Mouse (Mus musculus): ENCODE results near the gene Slc34a1. TPM values are rescaled to one million over a fixed set of nuclear protein-coding genes. Genes with fewer than 3 reads are reported as not detected.

Gene Slc34a1
- polyA plus RNA-seq (2012; rRNA removed), result 0.08 and 0.53 TPM in 2 replicates

GRCm38 (mm10) chr13:55398088-55398487 lies at the start of gene Slc34a1:
Gene Slc34a1, plus strand, starts transcription at chr13:55398187.

DNA sequence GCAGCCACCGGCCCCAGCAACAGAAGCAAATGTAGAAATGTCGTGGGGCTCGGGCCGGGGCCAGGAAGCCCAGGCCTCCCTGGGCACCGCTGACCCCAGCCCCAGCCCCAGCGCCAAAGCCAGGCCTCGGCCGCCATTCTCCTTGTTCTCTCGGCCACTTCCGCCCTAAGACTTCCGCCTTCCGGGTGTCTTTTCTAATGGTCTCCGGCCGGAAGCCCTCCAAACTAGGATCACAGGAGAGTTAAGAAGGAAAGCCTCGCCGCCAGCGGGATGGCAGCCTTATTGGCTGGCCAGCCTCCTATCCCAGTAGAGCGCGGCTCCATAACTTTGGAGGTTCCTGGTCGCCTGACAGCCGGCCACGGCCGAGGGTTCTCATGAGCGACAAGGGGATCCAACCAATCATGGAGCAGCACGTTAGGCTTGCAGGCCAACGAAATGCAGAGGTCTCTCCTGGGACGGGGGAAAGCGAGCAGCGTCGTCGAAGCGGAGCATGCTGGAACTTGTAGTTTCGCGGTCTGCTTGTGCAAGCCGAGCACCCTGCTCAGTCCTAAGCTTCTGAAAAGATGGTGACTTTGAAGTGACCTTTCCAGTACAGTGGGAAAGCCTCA lies 35.4 kb upstream of the Slc34a1 start, which contains the start of gene Lman2:
Lman2 (minus strand) TSS at position 331 of the 608 bp plus-strand sequence.

GRCm38 (mm10) chr13:55369531-55370114 lies 28.4 kb upstream of the Slc34a1 start, which contains the start of gene Rgs14:
Gene Rgs14, plus strand, starts transcription at chr13:55369732.

DNA sequence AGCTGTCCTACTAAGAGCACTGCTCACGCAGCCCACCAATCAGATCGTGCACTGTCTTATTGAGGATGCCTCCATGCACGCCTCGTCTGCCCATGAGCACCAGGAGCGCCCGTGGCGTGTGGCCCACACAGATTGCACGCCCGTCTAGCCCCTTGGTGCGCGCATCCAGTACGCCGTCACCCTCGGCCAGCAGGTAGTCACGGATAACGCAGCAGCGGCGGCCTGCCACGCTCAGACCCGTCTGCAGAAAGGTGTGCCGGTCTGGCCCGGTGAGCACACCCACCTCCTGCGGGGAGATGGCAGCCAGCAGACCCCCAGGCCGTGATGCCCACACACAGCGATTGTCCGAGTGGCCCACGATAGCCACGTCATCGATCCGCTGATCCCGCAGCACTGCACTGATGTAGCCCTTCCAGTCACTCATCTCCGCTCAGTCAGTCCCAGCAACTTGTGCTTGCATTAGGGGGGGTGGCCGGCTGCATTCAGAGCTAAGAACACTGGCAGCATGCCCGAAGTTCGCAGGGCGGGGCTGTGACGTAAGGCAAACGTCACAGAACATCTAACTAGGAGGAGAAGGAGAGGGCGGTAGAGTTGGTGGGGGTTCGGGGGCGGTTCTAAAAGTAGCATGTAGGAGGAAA lies 16.9 kb downstream of the Slc34a1 start, which contains the start of gene Pfn3:
Pfn3 (minus strand) TSS at position 490 of the 638 bp plus-strand sequence.

GRCm38 (mm10) chr13:55426613-55427012 lies 28.6 kb downstream of the Slc34a1 start, which contains the start of gene F12:
Gene F12, minus strand, starts transcription at chr13:55426793.

GRCm38 (mm10) chr13:55444937-55445315 lies 46.9 kb downstream of the Slc34a1 start, which contains the start of gene Grk6:
Gene Grk6, plus strand, starts transcription at chr13:55445072.

DNA sequence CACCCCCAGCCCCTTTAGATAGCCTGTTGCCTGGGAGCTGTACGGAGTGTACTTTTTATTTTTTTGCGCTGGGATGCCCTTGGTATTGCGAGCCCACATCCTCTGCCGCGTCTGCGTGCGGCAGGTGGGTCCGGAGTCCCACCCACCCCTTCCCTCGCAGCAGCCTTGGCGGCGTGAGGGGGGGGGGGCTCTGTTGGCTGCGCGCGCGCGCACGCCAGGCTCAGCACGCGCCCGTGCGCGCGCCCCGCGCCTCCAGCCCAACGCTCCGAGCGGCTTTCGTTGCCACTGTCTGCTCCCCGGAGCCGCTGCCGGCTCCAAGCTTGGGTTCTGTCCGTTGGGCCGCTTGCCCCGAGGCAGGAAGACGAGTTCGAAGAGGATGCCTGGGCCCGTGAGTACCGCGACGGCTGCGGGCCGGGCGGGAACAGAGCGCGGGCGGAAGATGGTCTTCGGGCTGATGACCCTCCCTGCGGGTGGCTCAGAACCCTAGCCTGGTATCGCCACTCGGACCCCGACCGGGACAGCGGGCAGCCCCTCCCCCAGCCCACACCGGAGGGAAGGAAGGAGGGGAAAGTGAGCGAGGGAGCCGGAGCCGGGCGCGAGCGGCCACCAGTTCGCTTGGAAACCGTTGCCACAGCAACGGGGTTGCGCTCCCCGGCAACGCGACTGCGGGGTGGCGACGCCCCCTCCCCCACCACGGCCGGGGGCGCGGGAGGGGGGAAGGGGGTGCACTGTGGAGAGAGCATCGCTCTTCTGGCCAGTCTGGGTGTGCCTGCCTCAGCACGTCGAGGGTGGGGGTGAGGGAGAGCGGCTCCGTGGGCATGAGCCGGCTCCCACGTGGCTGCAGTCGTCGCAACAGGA lies 66.3 kb downstream of the Slc34a1 start, which contains the start of gene Prr7:
Prr7 (plus strand) TSS at position 241 of the 858 bp plus-strand sequence.

Other genes starting within 250 kb of the Slc34a1 start
- gene Fgfr4, start 245.5 kb upstream of the Slc34a1 start, polyA plus RNA-seq (2012; rRNA removed), result 13.0 and 15.3 TPM in 2 replicates
- 20.2 and 25.4 TPM in 2 replicates for gene Nsd1, start 188.4 kb upstream of the Slc34a1 start, polyA plus RNA-seq (2012; rRNA removed)
- gene Prelid1, start 77.7 kb upstream of the Slc34a1 start, polyA plus RNA-seq (2012; rRNA removed), result 323 and 337 TPM in 2 replicates
- gene Rab24, start 76.2 kb upstream of the Slc34a1 start, polyA plus RNA-seq (2012; rRNA removed), result 90.5 and 92.6 TPM in 2 replicates
- 16.3 and 21.3 TPM in 2 replicates for gene Mxd3, start 68.4 kb upstream of the Slc34a1 start, polyA plus RNA-seq (2012; rRNA removed)
- gene Lman2, start 35.4 kb upstream of the Slc34a1 start, polyA plus RNA-seq (2012; rRNA removed), result 133 and 142 TPM in 2 replicates
- gene Rgs14, start 28.5 kb upstream of the Slc34a1 start, polyA plus RNA-seq (2012; rRNA removed), result 2.6 and 3.3 TPM in 2 replicates
- gene Pfn3, start 17.0 kb downstream of the Slc34a1 start, polyA plus RNA-seq (2012; rRNA removed), result not detected in 2 replicates
- gene F12, start 28.6 kb downstream of the Slc34a1 start, polyA plus RNA-seq (2012; rRNA removed), result 0.23 and 1.3 TPM in 2 replicates
- gene Grk6, start 46.9 kb downstream of the Slc34a1 start, polyA plus RNA-seq (2012; rRNA removed), result 61.2 and 61.5 TPM in 2 replicates
- 39.3 and 64.5 TPM in 2 replicates for gene Prr7, start 66.1 kb downstream of the Slc34a1 start, polyA plus RNA-seq (2012; rRNA removed)
- gene Dbn1, start 89.9 kb downstream of the Slc34a1 start, polyA plus RNA-seq (2012; rRNA removed), result 121 and 140 TPM in 2 replicates
- 253 and 269 TPM in 2 replicates for gene Pdlim7, start 115.5 kb downstream of the Slc34a1 start, polyA plus RNA-seq (2012; rRNA removed)
- 12.2 and 13.5 TPM in 2 replicates for gene Dok3, start 131.1 kb downstream of the Slc34a1 start, polyA plus RNA-seq (2012; rRNA removed)
- gene Ddx41, start 138.5 kb downstream of the Slc34a1 start, polyA plus RNA-seq (2012; rRNA removed), result 110 and 147 TPM in 2 replicates
- 118 and 137 TPM in 2 replicates for gene Fam193b, start 172.9 kb downstream of the Slc34a1 start, polyA plus RNA-seq (2012; rRNA removed)
- gene Tmed9, start 175.5 kb downstream of the Slc34a1 start, polyA plus RNA-seq (2012; rRNA removed), result 90.5 and 90.9 TPM in 2 replicates
- 29.8 and 32.7 TPM in 2 replicates for gene B4galt7, start 201.7 kb downstream of the Slc34a1 start, polyA plus RNA-seq (2012; rRNA removed)
- gene Caml, start 224.8 kb downstream of the Slc34a1 start, polyA plus RNA-seq (2012; rRNA removed), result 17.4 and 18.4 TPM in 2 replicates
- 9.0 and 9.2 TPM in 2 replicates for gene Ddx46, start 236.8 kb downstream of the Slc34a1 start, polyA plus RNA-seq (2012; rRNA removed)

Data from ovary, adult 2 months (tissue).